Mouse (Mus musculus) limb, embryonic 13.5 days (tissue): ENCODE data around the gene 1700017B05Rik. TPM values are rescaled to one million over a fixed set of nuclear protein-coding genes. Genes with fewer than 3 reads are reported as not detected.
A peak's percentile ranks its signal among the peaks of the same experiment; 100 is the strongest.
"Not testable (repeated sequence)": the region's sequence is repeated elsewhere in the genome, so short reads cannot be mapped to it uniquely, and the experiment has no call there.

Experiments
- ATAC-seq: fragments of 200-750 bp; cut with Nextera tagmentation; 2 replicates; pipeline ENCODE4 v1.8.0; 2017; ENCODE audit warnings: low read depth, moderate number of reproducible peaks, moderate TSS enrichment; ENCODE audit not compliant: low FRiP score
- H3K27ac ChIP-seq: fragments of 300-500 bp; sonication (generic); 2 replicates; pipeline ENCODE4 v1.5.1; 2015; ENCODE audit warnings: inconsistent platforms, mild to moderate bottlenecking, moderate library complexity
- H3K27me3 ChIP-seq: fragments of 300-500 bp; sonication (generic); 2 replicates; pipeline ENCODE4 v1.6.1; 2015; ENCODE audit warnings: mild to moderate bottlenecking, inconsistent platforms
- H3K36me3 ChIP-seq: fragments of 300-500 bp; sonication (generic); 2 replicates; pipeline ENCODE4 v1.6.1; 2015; ENCODE audit warnings: inconsistent platforms, mild to moderate bottlenecking, moderate library complexity
- H3K4me1 ChIP-seq: fragments of 300-500 bp; sonication (generic); 2 replicates; pipeline ENCODE4 v1.6.1; 2015; ENCODE audit warnings: inconsistent platforms
- H3K4me2 ChIP-seq: fragments of 300-500 bp; sonication (generic); replicated peaks from 2 replicates; pipeline ENCODE4 v1.6.1; 2015; ENCODE audit warnings: inconsistent platforms, mild to moderate bottlenecking, moderate library complexity
- H3K4me3 ChIP-seq: fragments of 300-500 bp; sonication (generic); 2 replicates; pipeline ENCODE4 v1.5.1; 2015; ENCODE audit warnings: moderate library complexity, mild to moderate bottlenecking, inconsistent platforms
- H3K9ac ChIP-seq: fragments of 300-500 bp; sonication (generic); 2 replicates; pipeline ENCODE4 v1.6.1; 2015; ENCODE audit warnings: mild to moderate bottlenecking, inconsistent platforms
- H3K9me3 ChIP-seq: fragments of 300-500 bp; sonication (generic); 2 replicates; pipeline ENCODE4 v1.6.1; 2016; ENCODE audit warnings: inconsistent platforms
- WGBS: fragments of 180-500 bp; shearing (Covaris S2); methylation state at CpG from one replicate; pipeline ENCODE4 v1.1.7; 2015; 5-methylcytosine and 5-hydroxymethylcytosine counted together
- polyA plus RNA-seq: library from polyadenylated mRNA; unstranded; fragments of >200 nt; fragmentation: Nextera tagmentation; extraction: Ambion mirVana; gene quantifications from 2 replicates; pipeline ENCODE4 v1.2.1, GENCODE M21; 2015

1700017B05Rik gene
- polyA plus RNA-seq, 1 experiment from 2014 or later, result 17.6 TPM

DNA sequence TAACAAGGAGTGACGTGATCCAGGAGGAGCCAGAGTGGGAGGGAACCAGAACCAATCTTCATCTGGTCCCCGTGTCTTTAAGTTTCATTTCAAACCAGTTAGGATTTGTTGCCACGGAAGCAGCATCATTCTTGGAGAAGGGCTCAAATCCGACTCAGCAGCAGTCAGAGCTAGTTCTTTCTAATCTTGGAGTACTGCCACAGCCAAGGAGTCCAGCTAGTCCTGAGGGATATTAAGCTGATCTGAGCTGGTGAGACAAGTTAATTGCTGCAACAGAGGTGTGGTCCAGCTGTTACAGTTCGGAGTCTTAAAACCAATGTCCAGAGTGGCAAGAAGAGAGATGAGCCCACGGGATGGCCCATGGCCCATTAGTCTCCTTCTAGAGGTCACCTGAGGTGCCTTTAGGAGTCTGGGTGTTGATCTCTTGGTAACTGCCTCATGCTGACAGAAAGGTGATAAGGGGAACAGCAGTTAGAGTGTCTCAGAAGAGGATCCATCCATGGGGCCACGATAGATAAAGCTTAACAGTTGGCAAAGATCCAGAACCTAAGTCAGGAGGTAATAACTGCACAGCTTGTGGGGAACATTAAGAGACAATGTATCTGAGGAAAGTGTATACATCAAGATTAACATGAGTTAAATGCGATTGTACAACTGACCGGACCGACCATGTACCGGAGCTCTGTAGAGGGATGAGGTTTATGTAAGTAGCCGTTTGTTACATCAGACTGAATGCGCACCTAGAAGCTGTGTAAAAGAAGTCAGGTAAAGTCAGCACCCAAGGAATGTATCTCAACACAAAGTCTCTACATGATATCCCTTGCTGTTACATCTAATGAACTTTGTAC lies 36.4 kb downstream of the 1700017B05Rik start:
- no peak for ATAC-seq
- 83% methylated on average over 13 of the region's 13 CpGs for WGBS
- Histone ChIP-seq H3K27me3 (no peaks in the 10 kb centered on the region), H3K9me3 (no peaks in the 10 kb centered on the region), H3K4me3 (no peak overlapping the region), H3K4me1 (peaks cover 14% of the 10 kb centered on the region), H3K36me3 (no peaks in the 10 kb centered on the region), H3K27ac (no peak overlapping the region), H3K4me2 (no peak overlapping the region), H3K9ac (no peak overlapping the region)

DNA sequence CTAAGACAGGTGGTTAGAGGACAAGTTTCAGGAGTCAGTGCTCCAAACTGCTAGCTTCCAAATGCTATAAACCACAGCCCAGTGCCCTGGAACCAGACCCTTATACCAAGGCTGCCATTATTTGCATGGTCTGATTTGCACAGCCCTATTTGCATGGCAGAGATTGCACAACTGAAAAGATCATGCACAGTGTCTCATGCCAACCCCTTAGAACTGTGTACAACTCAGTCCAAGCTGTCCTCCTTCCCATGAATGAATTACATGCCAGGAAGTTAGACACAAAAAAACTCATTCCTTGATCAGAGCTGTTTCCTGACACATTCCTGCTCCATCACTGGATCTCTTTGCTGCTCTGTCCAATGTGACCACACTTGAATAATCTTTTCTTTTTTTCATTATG lies 39.1 kb downstream of the 1700017B05Rik start:
- H3K36me3 ChIP-seq, result no peaks in the 10 kb centered on the region
- no peak overlapping the region for H3K27ac ChIP-seq
- no peak overlapping the region for H3K4me2 ChIP-seq
- no peak overlapping the region for H3K9ac ChIP-seq
- H3K27me3 ChIP-seq, result no peaks in the 10 kb centered on the region
- H3K9me3 ChIP-seq, result no peaks in the 10 kb centered on the region
- no peaks in the 10 kb centered on the region for H3K4me1 ChIP-seq
- no peak overlapping the region for H3K4me3 ChIP-seq
- ATAC-seq, result no peak

DNA sequence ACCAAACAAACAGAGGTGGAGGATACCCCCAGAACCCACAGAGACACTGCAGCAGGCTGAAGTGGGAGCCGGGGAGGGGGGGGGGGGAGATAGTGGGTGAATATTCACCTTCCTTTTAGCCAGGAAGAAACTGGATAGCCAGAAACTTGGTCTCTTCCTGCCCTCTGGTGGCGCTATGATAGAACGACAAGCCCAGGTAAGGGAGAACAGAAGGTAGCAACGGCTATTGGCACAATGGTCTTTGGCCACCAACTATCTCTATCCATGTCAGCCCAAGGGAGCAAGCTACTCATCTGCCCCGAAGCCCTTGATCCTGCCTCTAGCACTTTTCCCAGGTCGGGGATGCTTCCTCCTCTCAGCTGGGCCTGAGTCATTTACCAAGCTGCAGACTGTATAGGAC lies 42.1 kb downstream of the 1700017B05Rik start:
- Histone ChIP-seq H3K4me2 (no peak overlapping the region), H3K27me3 (no peaks in the 10 kb centered on the region), H3K27ac (no peak overlapping the region), H3K9ac (no peak overlapping the region), H3K4me3 (no peak overlapping the region), H3K36me3 (no peaks in the 10 kb centered on the region), H3K4me1 (no peaks in the 10 kb centered on the region), H3K9me3 (no peaks in the 10 kb centered on the region)
- 14% methylated on average over 6 of the region's 6 CpGs for WGBS
- no peak for ATAC-seq

DNA sequence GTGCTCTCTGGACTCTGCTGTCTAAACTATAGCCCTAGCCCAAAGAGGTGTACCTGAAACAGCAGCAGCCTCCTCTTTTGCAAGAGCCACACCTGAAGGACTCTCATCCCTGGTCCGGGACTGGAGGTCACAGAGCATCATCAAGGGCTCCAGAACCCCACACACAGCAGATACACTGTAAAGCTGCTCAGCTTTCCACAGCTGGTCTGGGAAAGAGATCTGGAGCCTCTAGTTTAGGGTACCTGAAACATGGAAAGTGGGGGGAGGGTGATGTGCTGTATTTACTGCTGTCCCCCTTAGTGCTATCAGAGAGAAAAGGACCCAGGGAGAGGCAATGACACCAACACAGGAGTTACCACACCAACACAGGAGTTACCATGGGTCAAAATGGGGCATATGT lies 42.9 kb downstream of the 1700017B05Rik start:
- WGBS, result 86% methylated on average over 1 of the region's 1 CpGs

DNA sequence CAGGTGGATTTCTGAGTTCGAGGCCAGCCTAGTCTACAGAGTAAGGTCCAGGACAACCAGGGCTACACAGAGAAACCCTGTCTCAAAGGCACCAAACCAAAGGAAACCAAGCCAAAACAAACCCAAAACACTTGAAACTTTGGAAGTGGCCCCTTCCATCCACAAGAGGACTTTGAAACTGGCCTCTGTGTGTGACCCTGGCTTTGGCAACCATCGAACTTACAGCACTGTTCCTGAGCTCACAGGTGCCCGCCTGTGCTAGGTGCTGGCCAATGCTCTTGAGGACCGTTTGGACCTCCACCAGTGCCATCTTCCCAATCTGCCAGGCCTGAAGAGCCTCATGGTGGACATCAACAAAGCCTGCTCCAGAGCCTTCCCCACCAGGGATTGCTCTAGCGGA lies 43.6 kb downstream of the 1700017B05Rik start:
- H3K4me1 ChIP-seq, result no peaks in the 10 kb centered on the region
- no peak overlapping the region for H3K4me2 ChIP-seq
- WGBS, result 78% methylated on average over 5 of the region's 5 CpGs
- no peak overlapping the region for H3K27ac ChIP-seq
- H3K9me3 ChIP-seq, result no peaks in the 10 kb centered on the region
- H3K36me3 ChIP-seq, result no peaks in the 10 kb centered on the region
- H3K27me3 ChIP-seq, result no peaks in the 10 kb centered on the region
- no peak overlapping the region for H3K9ac ChIP-seq
- ATAC-seq, result no peak
- H3K4me3 ChIP-seq, result no peak overlapping the region

More for the DNA sequence above, 42.9 kb downstream of the 1700017B05Rik start:
- Histone ChIP-seq H3K4me3 (no peak overlapping the region), H3K36me3 (no peaks in the 10 kb centered on the region), H3K4me1 (no peaks in the 10 kb centered on the region), H3K9ac (no peak overlapping the region), H3K27ac (no peak overlapping the region), H3K27me3 (no peaks in the 10 kb centered on the region), H3K9me3 (no peaks in the 10 kb centered on the region), H3K4me2 (no peak overlapping the region)
- no peak for ATAC-seq

DNA sequence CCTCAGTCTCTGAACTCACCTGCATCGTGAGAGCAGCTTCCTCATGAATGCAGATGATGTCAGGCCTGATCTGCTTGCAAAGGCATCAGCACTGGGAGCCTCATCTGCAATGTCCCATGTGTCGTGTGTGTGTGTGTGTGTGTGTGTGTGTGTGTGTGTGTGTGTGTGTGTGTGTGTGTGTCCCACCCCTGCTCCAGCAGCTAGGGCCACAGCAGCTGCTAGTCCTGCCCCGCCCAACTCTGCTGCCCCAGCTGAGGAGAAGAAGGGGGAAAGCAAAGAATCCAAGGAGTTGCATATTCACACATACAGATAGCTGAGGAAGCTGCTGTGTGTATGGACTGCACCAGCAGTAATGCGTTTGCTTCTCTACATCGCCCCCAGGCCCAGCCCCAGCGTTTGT lies 45.2 kb downstream of the 1700017B05Rik start:
- no peak overlapping the region for H3K9ac ChIP-seq
- H3K27me3 ChIP-seq, result no peaks in the 10 kb centered on the region
- H3K4me1 ChIP-seq, result peaks cover 10% of the 10 kb centered on the region
- H3K27ac ChIP-seq, result no peak overlapping the region
- no peak for ATAC-seq
- H3K4me2 ChIP-seq, result no peak overlapping the region
- H3K4me3 ChIP-seq, result no peak overlapping the region
- H3K36me3 ChIP-seq, result no peaks in the 10 kb centered on the region
- 74% methylated on average over 6 of the region's 6 CpGs for WGBS
- no peaks in the 10 kb centered on the region for H3K9me3 ChIP-seq

DNA sequence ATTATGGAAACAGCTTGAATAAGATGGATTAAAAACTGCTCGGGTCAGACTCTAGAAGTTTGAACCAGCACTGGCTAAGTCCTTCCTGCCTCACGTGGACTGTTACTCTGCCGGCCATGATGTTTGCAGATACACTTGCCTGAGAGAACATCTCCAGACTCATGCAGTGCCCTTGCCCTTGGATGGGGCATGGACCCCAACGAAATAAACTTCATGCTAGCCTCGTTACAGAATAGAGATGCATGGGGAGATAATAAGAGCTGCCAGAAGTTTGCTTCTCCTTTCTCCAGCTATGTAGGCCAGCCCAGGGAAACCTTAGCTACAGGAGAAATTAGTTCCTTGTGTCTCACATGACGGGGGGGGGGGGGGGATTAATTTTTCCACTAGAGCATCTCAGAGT lies 47.9 kb downstream of the 1700017B05Rik start:
- H3K4me3 ChIP-seq, result no peak overlapping the region
- H3K36me3 ChIP-seq, result no peaks in the 10 kb centered on the region
- H3K9me3 ChIP-seq, result no peaks in the 10 kb centered on the region
- H3K4me1 ChIP-seq, result peaks cover 12% of the 10 kb centered on the region
- no peak overlapping the region for H3K27ac ChIP-seq
- no peak overlapping the region for H3K9ac ChIP-seq
- no peak overlapping the region for H3K4me2 ChIP-seq
- no peaks in the 10 kb centered on the region for H3K27me3 ChIP-seq
- WGBS, result 66% methylated on average over 6 of the region's 6 CpGs
- no peak for ATAC-seq

DNA sequence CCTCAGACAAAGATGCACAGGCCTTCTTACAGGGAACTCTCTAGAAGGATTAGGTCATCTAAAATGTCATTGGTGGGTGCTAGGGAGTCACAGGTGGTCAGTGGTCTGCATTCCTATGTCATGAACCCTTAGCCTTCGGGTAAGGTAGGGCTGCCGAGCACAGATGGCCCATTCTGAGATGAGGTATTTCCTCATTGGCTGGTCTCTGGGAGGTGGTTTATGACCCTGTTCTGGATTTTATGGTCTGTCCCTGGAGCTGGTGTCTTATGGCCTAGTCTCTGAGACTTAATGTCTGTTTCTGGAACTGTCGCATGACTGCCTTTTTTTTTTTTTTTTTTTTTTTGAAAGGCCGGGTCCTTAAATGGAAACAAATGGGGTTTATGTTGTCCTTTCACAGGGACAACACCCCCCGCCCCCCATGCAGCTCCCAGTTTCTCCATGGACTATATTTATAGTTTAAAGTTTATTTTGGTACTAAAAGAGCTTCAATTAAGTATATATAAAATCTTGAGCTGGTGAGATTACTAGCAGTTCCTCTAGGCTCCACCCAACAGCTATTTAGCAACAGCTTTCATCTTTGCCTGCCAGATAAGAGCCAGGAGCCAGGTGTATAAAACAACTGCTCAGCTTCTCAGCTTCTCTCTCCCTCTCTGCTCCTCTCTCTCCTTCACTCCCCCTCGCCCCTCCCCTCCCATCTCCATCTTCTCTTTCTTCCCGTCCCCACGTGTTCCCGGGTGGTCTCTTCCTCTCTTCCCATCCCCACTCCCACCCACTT lies 49.8 kb downstream of the 1700017B05Rik start:
- Histone ChIP-seq H3K4me2 (peak overlapping the region; percentile 14; the same call in 1 of the 2 replicates), H3K9ac (no peak overlapping the region), H3K36me3 (no peaks in the 10 kb centered on the region), H3K27me3 (no peaks in the 10 kb centered on the region), H3K4me1 (peaks cover 12% of the 10 kb centered on the region), H3K4me3 (no peak overlapping the region), H3K27ac (no peak overlapping the region; the same call in 1 of the 2 replicates), H3K9me3 (no peaks in the 10 kb centered on the region)
- WGBS, result 9% methylated on average over 9 of the region's 9 CpGs
- ATAC-seq, result no peak

DNA sequence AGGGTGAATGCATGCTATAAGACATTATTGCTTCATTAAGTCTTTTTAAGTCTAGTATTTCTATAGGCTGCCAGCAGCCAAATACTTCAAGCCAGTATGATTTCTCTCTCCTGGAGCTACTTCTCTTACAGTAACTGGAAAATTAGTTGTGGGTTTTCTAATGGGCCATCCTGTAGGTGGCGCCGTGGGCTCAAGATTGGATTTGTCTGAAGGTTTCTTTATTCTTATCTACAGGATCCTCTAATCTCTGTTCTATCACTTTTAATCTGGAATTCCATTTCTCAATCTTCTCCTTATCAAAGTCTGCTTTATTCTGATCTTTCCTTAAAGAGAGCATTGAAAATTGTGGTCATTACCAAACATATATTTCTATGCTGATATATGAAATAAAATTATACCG lies 53.1 kb downstream of the 1700017B05Rik start:
- H3K4me1 ChIP-seq, result peaks cover 12% of the 10 kb centered on the region
- 33% methylated on average over 3 of the region's 3 CpGs for WGBS
- no peaks in the 10 kb centered on the region for H3K27me3 ChIP-seq
- no peak overlapping the region for H3K4me2 ChIP-seq
- no peak overlapping the region for H3K4me3 ChIP-seq
- H3K27ac ChIP-seq, result no peak overlapping the region
- H3K9ac ChIP-seq, result no peak overlapping the region
- no peak for ATAC-seq
- H3K36me3 ChIP-seq, result no peaks in the 10 kb centered on the region
- H3K9me3 ChIP-seq, result no peaks in the 10 kb centered on the region

DNA sequence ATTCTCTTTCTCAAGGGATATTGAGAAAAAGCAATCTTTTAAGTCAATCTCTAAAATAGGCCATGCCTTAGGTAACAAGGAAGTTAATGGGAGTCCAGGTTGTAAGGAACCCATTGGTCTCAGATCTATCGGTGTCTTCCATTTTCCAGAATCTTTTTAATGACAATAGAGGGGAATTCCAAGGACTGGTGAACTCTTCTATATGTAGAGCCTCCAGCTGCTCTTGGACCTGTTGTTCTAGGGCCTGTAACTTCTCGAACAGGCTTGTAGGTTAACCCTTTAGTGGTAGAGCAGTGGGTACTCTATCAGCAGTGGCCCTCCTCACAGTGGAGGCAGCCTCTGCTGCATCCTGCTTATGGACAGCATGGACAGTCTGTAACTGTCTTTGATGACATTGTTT lies 55.5 kb downstream of the 1700017B05Rik start:
- H3K4me2 ChIP-seq, result no peak overlapping the region
- no peak overlapping the region for H3K4me3 ChIP-seq
- H3K4me1 ChIP-seq, result no peaks in the 10 kb centered on the region
- H3K9me3 ChIP-seq, result no peaks in the 10 kb centered on the region
- no peak overlapping the region for H3K27ac ChIP-seq
- no peaks in the 10 kb centered on the region for H3K36me3 ChIP-seq
- no peaks in the 10 kb centered on the region for H3K27me3 ChIP-seq
- 59% methylated on average over 2 of the region's 2 CpGs for WGBS
- no peak overlapping the region for H3K9ac ChIP-seq
- no peak for ATAC-seq

DNA sequence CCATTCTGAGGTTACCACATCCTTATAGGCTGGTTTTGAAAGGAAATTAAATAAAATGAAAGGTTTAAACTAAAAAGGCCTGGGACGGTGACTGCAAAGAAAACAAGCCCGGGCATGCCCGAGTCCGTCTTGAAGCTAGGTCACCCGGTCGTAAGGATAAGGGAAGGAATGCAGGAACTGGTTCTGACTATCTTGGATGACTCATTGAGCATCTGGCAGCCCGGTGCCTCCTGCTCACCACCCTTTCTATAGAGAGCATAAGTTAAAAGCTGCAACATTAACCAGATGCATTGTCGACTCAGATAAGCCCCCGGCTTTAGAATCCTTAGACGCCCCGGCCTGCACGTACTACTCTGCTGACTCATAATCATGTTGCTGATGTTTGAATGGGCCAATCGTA lies 58.8 kb downstream of the 1700017B05Rik start:
- H3K4me2 ChIP-seq, H3K36me3 ChIP-seq, H3K27me3 ChIP-seq, H3K9ac ChIP-seq, ATAC-seq, H3K4me3 ChIP-seq, H3K9me3 ChIP-seq, H3K27ac ChIP-seq, H3K4me1 ChIP-seq: not testable (repeated sequence)
- 78% methylated on average over 13 of the region's 13 CpGs for WGBS
